Mouse (Mus musculus) myocyte (in vitro differentiated cells): ENCODE measurements around the gene Cysrt1. TPM values are rescaled to one million over a fixed set of nuclear protein-coding genes. Genes with fewer than 3 reads are reported as not detected.
A peak's percentile ranks its signal among the peaks of the same experiment; 100 is the strongest.

Experiments used
- H3K27me3 ChIP-seq: one replicate; pipeline ENCODE4 v1.6.1; 2011; ENCODE audit not compliant: control insufficient read depth, insufficient read depth, insufficient read length
- H3K36me3 ChIP-seq: one replicate; pipeline ENCODE4 v1.6.1; 2011; ENCODE audit not compliant: control insufficient read depth, insufficient read depth
- H3K4me2 ChIP-seq: one replicate; pipeline ENCODE4 v1.6.1; 2011; ENCODE audit warnings: low read depth, control low read depth
- H3K4me3 ChIP-seq: one replicate; pipeline ENCODE4 v1.5.1; 2011; ENCODE audit warnings: mild to moderate bottlenecking, control low read depth, moderate library complexity
- H3K79me2 ChIP-seq: one replicate; pipeline ENCODE4 v1.6.1; 2011; ENCODE audit not compliant: control insufficient read depth, insufficient read depth
- H3ac ChIP-seq: one replicate; pipeline ENCODE4 v1.6.1; 2011; ENCODE audit not compliant: control insufficient read depth, insufficient read length
- CEBPB ChIP-seq: IDR thresholded peaks from 2 replicates; pipeline ENCODE4 v1.6.1; 2011; ENCODE audit warnings: mild to moderate bottlenecking, moderate library complexity; ENCODE audit not compliant: poor library complexity, insufficient read depth, severe bottlenecking
- E2F4 ChIP-seq: IDR thresholded peaks from one replicate; pipeline ENCODE4 v1.6.1; 2011; ENCODE audit warnings: mild to moderate bottlenecking, control low read depth, moderate library complexity; ENCODE audit not compliant: insufficient read depth
- MAX ChIP-seq: IDR thresholded peaks from one replicate; pipeline ENCODE4 v1.6.1; 2011; ENCODE audit warnings: low read depth, mild to moderate bottlenecking, control low read depth
- MYOD1 ChIP-seq, 3 experiments: IDR thresholded peaks; one replicate each; pipeline ENCODE4 v1.6.1; 2011; ENCODE audit warnings: control low read depth in 2 of 3, low read depth in 2 of 3, mild to moderate bottlenecking in 2 of 3, moderate library complexity in 1 of 3; ENCODE audit not compliant: insufficient read length in 2 of 3, control insufficient read depth in 1 of 3
- MYOG ChIP-seq, 3 experiments: IDR thresholded peaks; one replicate each; pipeline ENCODE4 v1.6.1; 2011; ENCODE audit warnings: control low read depth in 2 of 3, low read depth in 2 of 3, mild to moderate bottlenecking in 2 of 3; ENCODE audit not compliant: insufficient read length in 2 of 3, control insufficient read depth in 1 of 3, insufficient read depth in 1 of 3
- POLR2A ChIP-seq: IDR thresholded peaks from one replicate; pipeline ENCODE4 v1.6.1; 2011; ENCODE audit warnings: low read depth, mild to moderate bottlenecking, control low read depth, moderate library complexity; ENCODE audit not compliant: insufficient read length
- POLR2AphosphoS2 ChIP-seq: IDR thresholded peaks from one replicate; pipeline ENCODE4 v1.6.1; 2011; ENCODE audit warnings: low read depth, control low read depth; ENCODE audit not compliant: insufficient read length
- REST ChIP-seq: IDR thresholded peaks from one replicate; pipeline ENCODE4 v1.6.1; 2011; ENCODE audit warnings: mild to moderate bottlenecking, control low read depth, moderate library complexity; ENCODE audit not compliant: insufficient read depth, insufficient read length
- SRF ChIP-seq: IDR thresholded peaks from one replicate; pipeline ENCODE4 v1.6.1; 2011; ENCODE audit warnings: low read depth; ENCODE audit not compliant: control insufficient read depth, insufficient read length
- TCF12 ChIP-seq: IDR thresholded peaks from one replicate; pipeline ENCODE4 v1.6.1; 2011; ENCODE audit warnings: mild to moderate bottlenecking, control low read depth; ENCODE audit not compliant: poor library complexity, insufficient read depth, severe bottlenecking
- TCF3 ChIP-seq: IDR thresholded peaks from one replicate; pipeline ENCODE4 v1.6.1; 2011; ENCODE audit warnings: low read depth, control low read depth; ENCODE audit not compliant: insufficient read length
- USF1 ChIP-seq: IDR thresholded peaks from one replicate; pipeline ENCODE4 v1.6.1; 2011; ENCODE audit warnings: low read depth, mild to moderate bottlenecking, control low read depth, moderate library complexity
- polyA plus RNA-seq: library from polyadenylated mRNA; unstranded; fragments of >200 nt; fragmentation: generic; extraction: Trizol; gene quantifications from one replicate; pipeline ENCODE4 v1.2.1, GENCODE M21; 2012; ENCODE audit warnings: missing spikeins

The Cysrt1 gene
- polyA plus RNA-seq, result not detected

- TF ChIP-seq TCF3, result no peak
- TF ChIP-seq MYOG (IDR thresholded peaks at IDR 0.05; ENCODE audit: control insufficient read depth in 1 of 3, insufficient read depth in 1 of 3, insufficient read length in 2 of 3, low read depth in 2 of 3), result peak in 1 of 3 experiments; percentile 6
- no peak for TF ChIP-seq SRF
- no peak for TF ChIP-seq CEBPB
- TF ChIP-seq POLR2AphosphoS2, result no peak
- no peak within 1 kb of the TSS for H3K4me3 ChIP-seq
These were observed at the start of gene Cysrt1, which contains the start of gene Rnf208 for GRCm38 (mm10) chr2:25242101-25242506. Gene Cysrt1, minus strand, starts transcription at chr2:25242452. Gene Rnf208, plus strand, starts transcription at chr2:25242255.

DNA sequence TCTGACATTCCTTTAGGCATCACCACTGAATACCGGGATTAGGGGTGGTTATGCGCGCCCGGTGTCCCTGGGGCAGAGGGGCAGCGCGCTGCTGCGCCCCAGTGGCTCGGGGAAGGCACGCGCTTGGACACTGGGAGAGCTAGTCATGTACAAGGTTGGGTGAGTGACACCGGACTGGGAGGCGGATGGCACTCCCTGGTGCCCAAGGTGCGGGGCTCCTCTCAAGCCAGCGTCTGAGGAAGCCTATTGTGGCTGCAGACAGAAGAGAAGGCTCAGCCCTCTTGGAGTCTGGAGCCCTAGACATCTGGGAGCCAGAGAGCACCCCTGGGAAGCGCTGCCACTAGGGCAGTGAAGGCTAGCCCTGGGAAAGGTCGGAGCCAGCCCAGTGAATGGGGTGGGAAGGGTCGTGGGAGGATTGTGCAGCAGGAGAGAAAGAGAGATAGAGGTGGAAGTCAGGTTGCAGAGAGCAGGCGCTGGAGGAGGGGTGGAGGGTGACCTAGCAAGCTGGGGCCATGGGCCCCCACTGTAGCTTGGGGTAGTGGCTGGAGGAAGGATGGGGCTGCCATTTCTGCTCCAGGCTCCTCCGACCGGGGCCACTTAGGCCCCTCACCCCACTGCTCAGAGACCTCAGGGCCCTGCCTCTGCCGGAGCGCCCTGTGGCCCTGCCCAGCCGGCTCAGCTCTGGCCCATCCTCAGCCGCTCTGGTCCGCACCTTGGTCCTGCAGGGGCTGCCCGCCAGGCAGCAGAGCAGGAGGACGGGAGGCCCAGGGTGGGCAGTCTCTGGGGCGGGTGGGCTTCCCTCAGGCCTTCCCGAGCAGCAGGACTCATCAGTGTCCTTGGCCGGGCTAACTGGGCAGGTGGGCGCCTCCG lies 49.2 kb upstream of the Cysrt1 start:
- Histone ChIP-seq H3K79me2 (no peaks in the 10 kb centered on the region), H3ac (no peak overlapping the region), H3K4me3 (no peak overlapping the region), H3K27me3 (peaks cover 56% of the 10 kb centered on the region), H3K4me2 (peak overlapping the region; percentile 93), H3K36me3 (no peaks in the 10 kb centered on the region)
- no peak for TF ChIP-seq SRF
- no peak for TF ChIP-seq MYOG (IDR thresholded peaks at IDR 0.05; ENCODE audit: control insufficient read depth in 1 of 3, insufficient read depth in 1 of 3, insufficient read length in 2 of 3, low read depth in 2 of 3)
- TF ChIP-seq REST, result no peak

More at GRCm38 (mm10) chr2:25242101-25242506, at the start of gene Cysrt1, which contains the start of gene Rnf208:
- Histone ChIP-seq H3K79me2 (no peaks in the 10 kb centered on the region), H3ac (no peak within 1 kb of the TSS), H3K36me3 (no peaks in the 10 kb centered on the region), H3K4me2 (peak within 1 kb of the TSS; percentile 65), H3K27me3 (peaks cover 18% of the 10 kb centered on the region)

- H3K4me2 ChIP-seq, result peak overlapping the region; percentile 93
- no peaks in the 10 kb centered on the region for H3K79me2 ChIP-seq
These were observed 48.5 kb upstream of the Cysrt1 start for GRCm38 (mm10) chr2:25290816-25291130.

DNA sequence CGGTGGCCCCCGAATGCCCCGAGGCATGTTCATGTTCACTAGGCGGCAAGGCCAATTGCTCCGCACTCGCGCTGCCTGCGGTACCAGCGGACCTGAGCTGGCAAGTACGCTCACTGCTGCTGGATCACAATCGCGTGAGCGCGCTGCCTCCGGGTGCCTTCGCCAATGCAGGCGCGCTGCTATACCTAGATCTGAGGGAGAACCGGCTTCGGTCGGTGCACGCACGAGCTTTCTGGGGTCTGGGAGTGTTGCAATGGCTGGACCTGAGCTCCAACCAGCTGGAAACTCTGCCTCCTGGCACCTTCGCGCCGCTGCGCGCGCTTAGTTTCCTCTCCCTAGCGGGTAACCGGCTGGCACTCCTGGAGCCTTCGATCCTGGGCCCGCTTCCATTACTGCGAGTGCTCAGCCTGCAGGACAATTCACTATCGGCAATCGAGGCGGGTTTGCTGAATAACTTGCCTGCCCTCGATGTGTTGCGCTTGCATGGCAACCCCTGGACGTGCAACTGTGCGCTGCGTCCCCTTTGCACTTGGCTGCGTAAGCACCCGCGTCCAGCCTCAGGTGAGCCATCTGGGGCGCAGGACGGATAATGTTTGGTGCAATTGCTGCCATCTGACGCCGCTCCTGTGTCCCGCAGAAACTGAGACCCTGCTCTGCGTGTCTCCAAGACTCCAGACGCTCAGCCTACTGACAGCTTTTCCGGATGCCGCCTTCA lies 48.0 kb upstream of the Cysrt1 start:
- Histone ChIP-seq H3K4me3 (no peak overlapping the region), H3K4me2 (peak overlapping the region; percentile 93), H3ac (no peak overlapping the region), H3K79me2 (no peaks in the 10 kb centered on the region), H3K36me3 (peaks cover 5% of the 10 kb centered on the region), H3K27me3 (peaks cover 45% of the 10 kb centered on the region)
- no peak for TF ChIP-seq E2F4
- TF ChIP-seq MYOG (IDR thresholded peaks at IDR 0.05; ENCODE audit: control insufficient read depth in 1 of 3, insufficient read depth in 1 of 3, insufficient read length in 2 of 3, low read depth in 2 of 3), result no peak
- TF ChIP-seq MYOD1 (IDR thresholded peaks at IDR 0.05; ENCODE audit: control insufficient read depth in 1 of 3, insufficient read length in 2 of 3, low read depth in 2 of 3), result no peak
- TF ChIP-seq SRF, result no peak
- no peak for TF ChIP-seq MAX
- no peak for TF ChIP-seq CEBPB
- TF ChIP-seq POLR2AphosphoS2, result no peak
- no peak for TF ChIP-seq TCF3
- TF ChIP-seq USF1, result no peak
- TF ChIP-seq REST, result no peak
- no peak for TF ChIP-seq POLR2A

More at GRCm38 (mm10) chr2:25290816-25291130, 48.5 kb upstream of the Cysrt1 start:
- Histone ChIP-seq H3K4me3 (no peak overlapping the region), H3K27me3 (peaks cover 50% of the 10 kb centered on the region), H3K36me3 (peaks cover 2% of the 10 kb centered on the region), H3ac (no peak overlapping the region)
- TF ChIP-seq MYOD1 (IDR thresholded peaks at IDR 0.05; ENCODE audit: control insufficient read depth in 1 of 3, insufficient read length in 2 of 3, low read depth in 2 of 3), result no peak
- TF ChIP-seq REST, result no peak
- TF ChIP-seq SRF, result no peak
- no peak for TF ChIP-seq TCF3
- TF ChIP-seq MAX, result no peak
- TF ChIP-seq MYOG (IDR thresholded peaks at IDR 0.05; ENCODE audit: control insufficient read depth in 1 of 3, insufficient read depth in 1 of 3, insufficient read length in 2 of 3, low read depth in 2 of 3), result no peak
- TF ChIP-seq TCF12, result no peak
- no peak for TF ChIP-seq E2F4
- no peak for TF ChIP-seq USF1
- TF ChIP-seq POLR2AphosphoS2, result no peak
- TF ChIP-seq POLR2A, result no peak
- no peak for TF ChIP-seq CEBPB

DNA sequence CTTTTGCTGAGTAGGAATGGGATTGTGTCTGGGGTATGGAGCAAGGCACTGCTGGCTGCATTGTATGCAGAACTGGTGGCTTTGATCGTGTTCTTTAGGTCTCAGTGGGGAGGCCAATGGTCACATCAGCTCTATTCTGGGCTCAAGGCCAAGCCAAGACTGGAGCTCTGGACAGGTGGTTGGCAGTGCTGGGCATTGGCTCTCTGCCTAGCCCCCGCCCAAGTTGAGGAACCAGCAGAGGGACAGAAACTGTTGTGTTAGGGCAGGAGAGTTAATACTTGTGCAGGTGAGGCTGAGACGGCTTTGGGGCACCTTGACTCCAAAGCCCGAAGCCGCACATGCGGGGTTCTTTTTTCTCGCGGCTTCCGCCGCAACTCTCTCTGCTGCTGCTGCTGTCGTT lies 47.4 kb upstream of the Cysrt1 start, which contains the start of gene Lrrc26:
TSS of gene Lrrc26 (plus strand) at position 265 of the 400 bp plus-strand sequence.
- Histone ChIP-seq H3ac (no peak within 1 kb of the TSS), H3K4me2 (peak within 1 kb of the TSS; percentile 93), H3K27me3 (peaks cover 39% of the 10 kb centered on the region), H3K36me3 (peaks cover 11% of the 10 kb centered on the region), H3K79me2 (no peaks in the 10 kb centered on the region), H3K4me3 (no peak within 1 kb of the TSS)
- TF ChIP-seq POLR2A, result no peak
- peak in 2 of 3 experiments; percentile 29 to 88 for TF ChIP-seq MYOG (IDR thresholded peaks at IDR 0.05; ENCODE audit: control insufficient read depth in 1 of 3, insufficient read depth in 1 of 3, insufficient read length in 2 of 3, low read depth in 2 of 3)
- peak; percentile 7 for TF ChIP-seq TCF3
- TF ChIP-seq MYOD1 (IDR thresholded peaks at IDR 0.05; ENCODE audit: control insufficient read depth in 1 of 3, insufficient read length in 2 of 3, low read depth in 2 of 3), result peak in 2 of 3 experiments; percentile 71 to 86
